Comparison of ENCODE assay signal across 9 mouse cellular contexts in the genomic region with DNA sequence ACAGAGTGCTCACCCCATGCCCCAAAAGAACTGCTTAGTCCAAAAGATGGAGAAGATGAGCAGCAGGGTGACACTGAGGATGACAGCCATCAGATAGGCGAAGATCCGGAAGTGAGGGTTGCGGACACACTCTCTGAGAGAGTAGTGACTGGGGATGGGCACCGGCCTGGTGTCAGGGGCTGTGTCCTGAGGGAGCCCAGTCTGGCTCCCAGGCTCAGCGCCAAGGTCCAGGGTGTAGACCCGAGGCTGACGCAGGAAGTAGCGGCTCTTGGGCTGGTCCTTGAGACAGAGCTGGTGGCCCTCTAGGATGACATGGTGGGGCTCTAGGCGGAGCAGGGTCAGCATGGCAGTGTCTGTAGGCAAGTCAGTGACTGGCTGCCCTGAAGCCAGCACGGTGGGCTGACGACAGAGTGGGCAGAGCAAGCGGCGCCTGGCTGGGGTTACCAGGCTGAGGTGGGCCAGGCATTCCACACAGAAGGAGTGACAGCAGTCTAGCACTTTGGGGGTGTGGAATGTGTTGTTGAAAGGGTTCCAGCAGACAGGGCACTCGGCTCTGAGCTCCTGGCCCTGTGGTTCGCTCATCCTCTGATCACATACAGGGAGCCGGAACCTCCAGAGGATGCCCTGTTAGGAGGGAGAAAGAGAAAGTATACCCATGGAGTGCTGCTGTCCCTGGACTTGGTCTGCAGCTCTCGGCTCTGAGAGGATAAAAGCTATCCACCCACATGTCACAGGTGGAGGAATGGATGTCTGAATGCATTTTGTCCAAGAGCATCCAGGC. TPM values are rescaled to one million over a fixed set of nuclear protein-coding genes. Genes with fewer than 3 reads are reported as not detected.
DNase-seq lines count a peak whose midpoint lies in the region; ATAC-seq lines count a peak whose summit lies in the region.
"Had no signal": no experiment of that assay in that cellular context is flagged by ENCODE, and none has a peak within 500 bp of the region (broad histone marks: within the 10 kb centered on the region; RNA-seq: fewer than 3 reads in every experiment).

No protein-coding gene starts in this region.

- H3K27me3 ChIP-seq in heart, embryonic 11.5 days (ENCODE audit: control insufficient read depth, insufficient read depth, low read length) = no peaks in the 10 kb centered on the region
- no peaks in the 10 kb centered on the region for H3K27me3 ChIP-seq in liver, embryonic 12.5 days (replicated peaks)
- H3K27me3 ChIP-seq in embryonic facial prominence, embryonic 12.5 days = no peaks in the 10 kb centered on the region

- H3K4me2 ChIP-seq in heart, embryonic 11.5 days = no peak overlapping the region; the same call in 1 of the 2 replicates
- H3K4me2 ChIP-seq in liver, embryonic 12.5 days = peak overlapping the region; percentile 27; the same call in 1 of the 2 replicates
- no peak overlapping the region for H3K4me2 ChIP-seq in embryonic facial prominence, embryonic 12.5 days (replicated peaks)

- H3K9me3 ChIP-seq in heart, embryonic 11.5 days (replicated peaks; ENCODE audit: control insufficient read depth, low read length) = no peaks in the 10 kb centered on the region
- no peaks in the 10 kb centered on the region for H3K9me3 ChIP-seq in liver, embryonic 12.5 days (replicated peaks)
- H3K9me3 ChIP-seq in embryonic facial prominence, embryonic 12.5 days = no peaks in the 10 kb centered on the region

- H3K9ac ChIP-seq in heart, embryonic 11.5 days (ENCODE audit: low read depth, low read length) = no peak overlapping the region
- no peak overlapping the region for H3K9ac ChIP-seq in liver, embryonic 12.5 days
- H3K9ac ChIP-seq in embryonic facial prominence, embryonic 12.5 days = no peak overlapping the region

- H3K27ac ChIP-seq in heart, embryonic 11.5 days (ENCODE audit: low read depth, low read length) = no peak overlapping the region
- no peak overlapping the region for H3K27ac ChIP-seq in liver, embryonic 12.5 days
- no peak overlapping the region for H3K27ac ChIP-seq in embryonic facial prominence, embryonic 12.5 days

- no peak for DNase-seq in heart, postnatal 36 days
- no peak for DNase-seq in liver
- peak; percentile 58 for DNase-seq in lung, postnatal 10 days
- no peak for DNase-seq in spleen, postnatal 10 days (ENCODE audit: low spot score in 2 of 2)
- no peak for DNase-seq in right cerebral cortex, adult 18-20 months
- DNase-seq: adrenal gland, postnatal 14 days had no signal

- ATAC-seq in heart, embryonic 11.5 days (replicated peaks; ENCODE audit: insufficient number of reproducible peaks, low FRiP score, low TSS enrichment) = peak; percentile 35; the same call in 1 of the 2 replicates
- peak; percentile 25; the same call in 1 of the 2 replicates for ATAC-seq in liver, embryonic 12.5 days
- peak; percentile 49; the same call in 1 of the 2 replicates for ATAC-seq in embryonic facial prominence, embryonic 12.5 days (ENCODE audit: insufficient number of reproducible peaks, insufficient read depth, low FRiP score, low TSS enrichment)

- H3K4me1 ChIP-seq in heart, embryonic 11.5 days (ENCODE audit: control insufficient read depth, insufficient read depth, low read length) = no peaks in the 10 kb centered on the region
- peaks cover 33% of the 10 kb centered on the region for H3K4me1 ChIP-seq in liver, embryonic 12.5 days
- H3K4me1 ChIP-seq in embryonic facial prominence, embryonic 12.5 days = no peaks in the 10 kb centered on the region

- H3K4me3 ChIP-seq in heart, embryonic 11.5 days (ENCODE audit: low read depth, low read length) = no peak overlapping the region
- H3K4me3 ChIP-seq in liver, embryonic 12.5 days = no peak overlapping the region
- H3K4me3 ChIP-seq in embryonic facial prominence, embryonic 12.5 days = no peak overlapping the region

- H3K36me3 ChIP-seq in heart, embryonic 11.5 days (ENCODE audit: control insufficient read depth, insufficient read depth, low read length) = peaks cover 11% of the 10 kb centered on the region
- peaks cover 30% of the 10 kb centered on the region for H3K36me3 ChIP-seq in liver, embryonic 12.5 days
- peaks cover 24% of the 10 kb centered on the region for H3K36me3 ChIP-seq in embryonic facial prominence, embryonic 12.5 days

- intact Hi-C loops in heart, postnatal 36 days (cut with DNase I) = no loop called here

- WGBS in heart, embryonic 11.5 days (ENCODE audit: insufficient replicate concordance) = 57% methylated on average over 17 of the region's 17 CpGs
- WGBS in liver, embryonic 12.5 days (ENCODE audit: insufficient replicate concordance) = 44% methylated on average over 17 of the region's 17 CpGs
- 77% methylated on average over 17 of the region's 17 CpGs for WGBS in embryonic facial prominence, embryonic 12.5 days

RNA-seq across cellular contexts. Expression of a gene that starts 6.9 kb away (rescaled TPM):
- not detected in 2 replicates for polyA plus RNA-seq in heart, embryonic 11.5 days (2014; fragmentation: Nextera tagmentation; extraction: Ambion mirVana)
- not detected for total RNA-seq in heart, postnatal 36 days (2021)
- not detected in 2 replicates for polyA plus RNA-seq in liver, embryonic 12.5 days (2016; fragmentation: Nextera tagmentation; extraction: Ambion mirVana)
- polyA plus RNA-seq in embryonic facial prominence, embryonic 12.5 days (2016; fragmentation: Nextera tagmentation; extraction: Ambion mirVana) = not detected in 2 replicates
- total RNA-seq: adrenal gland, postnatal 14 days had no signal

RNA-seq across cellular contexts. Expression of a gene that starts 19.6 kb away (rescaled TPM):
- polyA plus RNA-seq in heart, embryonic 11.5 days (2014; fragmentation: Nextera tagmentation; extraction: Ambion mirVana) = 17.0 and 18.0 TPM in 2 replicates
- total RNA-seq in heart, postnatal 36 days (2021) = 10 to 100 TPM in 1 of 2 experiments, 1 to 10 TPM in 1; 10.0 to 10.6 TPM
- 18.5 and 18.8 TPM in 2 replicates for polyA plus RNA-seq in liver, embryonic 12.5 days (2016; fragmentation: Nextera tagmentation; extraction: Ambion mirVana)
- 27.3 and 30.1 TPM in 2 replicates for polyA plus RNA-seq in embryonic facial prominence, embryonic 12.5 days (2016; fragmentation: Nextera tagmentation; extraction: Ambion mirVana)

RNA-seq across cellular contexts. Expression of a gene that starts 19.7 kb away (rescaled TPM):
- 101 and 103 TPM in 2 replicates for polyA plus RNA-seq in heart, embryonic 11.5 days (2014; fragmentation: Nextera tagmentation; extraction: Ambion mirVana)
- total RNA-seq in heart, postnatal 36 days (2021) = 10 to 100 TPM; 42.7 to 43.6 TPM
- 94.4 and 95.5 TPM in 2 replicates for polyA plus RNA-seq in liver, embryonic 12.5 days (2016; fragmentation: Nextera tagmentation; extraction: Ambion mirVana)
- 203 and 210 TPM in 2 replicates for polyA plus RNA-seq in embryonic facial prominence, embryonic 12.5 days (2016; fragmentation: Nextera tagmentation; extraction: Ambion mirVana)

RNA-seq across cellular contexts. Expression of a gene that starts 42.5 kb away (rescaled TPM):
- polyA plus RNA-seq in heart, embryonic 11.5 days (2014; fragmentation: Nextera tagmentation; extraction: Ambion mirVana) = 2.9 and 3.0 TPM in 2 replicates
- under 1 TPM; 0.24 to 0.53 TPM for total RNA-seq in heart, postnatal 36 days (2021)
- 2.4 and 2.6 TPM in 2 replicates for polyA plus RNA-seq in liver, embryonic 12.5 days (2016; fragmentation: Nextera tagmentation; extraction: Ambion mirVana)
- 8.8 TPM in 2 replicates for polyA plus RNA-seq in embryonic facial prominence, embryonic 12.5 days (2016; fragmentation: Nextera tagmentation; extraction: Ambion mirVana)

RNA-seq across cellular contexts. Expression of a gene that starts 51.7 kb away (rescaled TPM):
- 0.52 and 0.83 TPM in 2 replicates for polyA plus RNA-seq in heart, embryonic 11.5 days (2014; fragmentation: Nextera tagmentation; extraction: Ambion mirVana)
- not detected for total RNA-seq in heart, postnatal 36 days (2021)
- 0.24 and 0.27 TPM in 2 replicates for polyA plus RNA-seq in liver, embryonic 12.5 days (2016; fragmentation: Nextera tagmentation; extraction: Ambion mirVana)
- 2.9 and 3.3 TPM in 2 replicates for polyA plus RNA-seq in embryonic facial prominence, embryonic 12.5 days (2016; fragmentation: Nextera tagmentation; extraction: Ambion mirVana)
